Mouse (Mus musculus) heart, adult 18-20 months (tissue): ENCODE data around the gene A1bg. TPM values are rescaled to one million over a fixed set of nuclear protein-coding genes. Genes with fewer than 3 reads are reported as not detected.

Source experiments
- DNase-seq, 2 experiments: peaks; one replicate each; pipeline ENCODE4 v3.0.0; 2021 to 2022; ENCODE audit warnings: mixed read lengths in 1 of 2
- long read RNA-seq, 2 experiments: library from polyadenylated mRNA; stranded (forward); transcript quantifications; one replicate each; pipeline ENCODE4 v2.0.0; 2021
- total RNA-seq, 2 experiments: library from RNA; stranded (reverse); gene quantifications; 2 replicates each; pipeline ENCODE4 v1.2.3; 2021

A1bg gene
- not detected for total RNA-seq
- long read RNA-seq, experiment 1 = 0 reads
- long read RNA-seq, experiment 2 = 0 reads

- DNase-seq = no peak
Observed at GRCm38 (mm10) chr15:60922912-60923311, at the start of gene A1bg. A1bg (minus strand) TSS chr15:60923012.

GRCm38 (mm10) chr15:60968549-60968861 lies 45.7 kb upstream of the A1bg start:
- DNase-seq = no peak

- no peak for DNase-seq
Observed at GRCm38 (mm10) chr15:60967841-60968548, 45.2 kb upstream of the A1bg start.

- DNase-seq = peak; percentile 28 to 61
Observed at GRCm38 (mm10) chr15:60925686-60926085, 2.9 kb upstream of the A1bg start.

- no peak for DNase-seq
Observed at GRCm38 (mm10) chr15:60903763-60904697, 18.8 kb downstream of the A1bg start.

- DNase-seq = no peak
Observed at GRCm38 (mm10) chr15:60898187-60898965, 24.4 kb downstream of the A1bg start.

GRCm38 (mm10) chr15:60896040-60896439 lies 26.8 kb downstream of the A1bg start:
- no peak for DNase-seq

- peak; percentile 17 to 41 for DNase-seq
Observed at GRCm38 (mm10) chr15:60892976-60893463, 29.8 kb downstream of the A1bg start.

- no peak for DNase-seq
Observed at GRCm38 (mm10) chr15:60888724-60889123, 34.1 kb downstream of the A1bg start.

- no peak for DNase-seq
Observed at GRCm38 (mm10) chr15:60875721-60876120, 47.1 kb downstream of the A1bg start.

GRCm38 (mm10) chr15:60862417-60862816 lies 60.4 kb downstream of the A1bg start:
- DNase-seq = no peak

GRCm38 (mm10) chr15:60855112-60855511 lies 67.7 kb downstream of the A1bg start:
- DNase-seq = no peak

- no peak for DNase-seq
Observed at GRCm38 (mm10) chr15:60854151-60854550, 68.7 kb downstream of the A1bg start.

GRCm38 (mm10) chr15:60853231-60853999 lies 69.4 kb downstream of the A1bg start, which contains the start of gene Fam84b:
Fam84b (minus strand) TSS chr15:60853778.
- peak; percentile 27 to 57 for DNase-seq

- DNase-seq = no peak
Observed at GRCm38 (mm10) chr15:60848630-60849029, 74.2 kb downstream of the A1bg start.

Other genes starting within 250 kb of the A1bg start
- gene Fam84b, start 69.2 kb downstream of the A1bg start, total RNA-seq = 1 to 10 TPM; 5.1 to 5.7 TPM